In genomic region chr2:109675973-109676617, GRCm38 (mm10) we compare ENCODE assay signal across 8 mouse cellular contexts. TPM values are rescaled to one million over a fixed set of nuclear protein-coding genes. Genes with fewer than 3 reads are reported as not detected.
DNase-seq lines count a peak whose midpoint lies in the region; ATAC-seq and TF ChIP-seq lines count a peak whose summit lies in the region.

No protein-coding gene starts in this region.

- H3K27me3 ChIP-seq in E14TG2a.4 (ENCODE audit: insufficient read depth, low read length), result peaks cover 44% of the 10 kb centered on the region
- peaks cover 70% of the 10 kb centered on the region for H3K27me3 ChIP-seq in heart, postnatal 0 days (ENCODE audit: control insufficient read depth, insufficient read depth, low read length)
- peaks cover 53% of the 10 kb centered on the region for H3K27me3 ChIP-seq in stomach, embryonic 15.5 days (replicated peaks)

- H3K27ac ChIP-seq in cortical plate, adult 2 months (ENCODE audit: insufficient read depth, low read length), result no peak overlapping the region
- H3K27ac ChIP-seq in heart, postnatal 0 days (ENCODE audit: low read depth), result no peak overlapping the region
- H3K27ac ChIP-seq in stomach, embryonic 15.5 days, result no peak overlapping the region

- peak; percentile 23; the same call in 1 of the 2 replicates for TF ChIP-seq CTCF in E14TG2a.4 (conservative IDR thresholded peaks at IDR 0.05; ENCODE audit: low read length)
- peak; percentile 6; the same call in 1 of the 2 replicates for TF ChIP-seq CTCF in cortical plate, adult 2 months (IDR thresholded peaks at IDR 0.05; ENCODE audit: extremely low read depth, insufficient read depth, low read length)
- TF ChIP-seq CTCF in heart, postnatal 0 days (IDR thresholded peaks at IDR 0.05; ENCODE audit: low read depth), result no peak

- H3K4me2 ChIP-seq in heart, postnatal 0 days (ENCODE audit: low read depth, low read length), result no peak overlapping the region
- H3K4me2 ChIP-seq in stomach, embryonic 15.5 days, result peak overlapping the region; percentile 47

- 3% methylated on average over 29 of the region's 29 CpGs for whole genome bisulfite sequencing in heart, postnatal 0 days
- WGBS in stomach, embryonic 15.5 days, result 2% methylated on average over 29 of the region's 29 CpGs

- H3K9me3 ChIP-seq in E14TG2a.4 (ENCODE audit: low read length), result no peaks in the 10 kb centered on the region
- H3K9me3 ChIP-seq in heart, postnatal 0 days (replicated peaks; ENCODE audit: control insufficient read depth, low read length), result no peaks in the 10 kb centered on the region
- H3K9me3 ChIP-seq in stomach, embryonic 15.5 days, result no peaks in the 10 kb centered on the region

- TF ChIP-seq EP300 in heart, postnatal 0 days (IDR thresholded peaks at IDR 0.05; ENCODE audit: low read depth), result no peak

- no peak overlapping the region for H3K9ac ChIP-seq in heart, postnatal 0 days (replicated peaks; ENCODE audit: low read depth, low read length)
- no peak overlapping the region for H3K9ac ChIP-seq in stomach, embryonic 15.5 days

- no peaks in the 10 kb centered on the region for H3K36me3 ChIP-seq in E14TG2a.4 (ENCODE audit: insufficient read depth, low read length)
- no peaks in the 10 kb centered on the region for H3K36me3 ChIP-seq in heart, postnatal 0 days (replicated peaks; ENCODE audit: control insufficient read depth, insufficient read depth, low read length)
- no peaks in the 10 kb centered on the region for H3K36me3 ChIP-seq in stomach, embryonic 15.5 days

- TF ChIP-seq POLR2A in cortical plate, adult 2 months (IDR thresholded peaks at IDR 0.05; ENCODE audit: extremely low read depth, insufficient read depth, low read length), result no peak

- ATAC-seq in heart, postnatal 0 days (ENCODE audit: insufficient read depth, low read depth), result 0 out of 2 replicates have a peak, but pooled peaks have one; percentile 39
- ATAC-seq in megakaryocyte progenitor cell, adult 5-6 weeks (replicated peaks; ENCODE audit: poor library complexity), result peak; percentile 45
- no peak for ATAC-seq in stomach, embryonic 15.5 days (ENCODE audit: insufficient read depth, low FRiP score, low read depth)
- ATAC-seq in inflammation-experienced regulatory T-cells, adult 6 months, result no peak

- peaks cover 45% of the 10 kb centered on the region for H3K4me1 ChIP-seq in E14TG2a.4 (replicated peaks; ENCODE audit: low read depth, low read length)
- H3K4me1 ChIP-seq in cortical plate, adult 2 months (ENCODE audit: control insufficient read depth, insufficient read depth, low read length), result 0 out of 2 replicates have a peak, but pooled peaks cover 2% of the 10 kb centered on the region
- no peaks in the 10 kb centered on the region for H3K4me1 ChIP-seq in heart, postnatal 0 days (ENCODE audit: control insufficient read depth, insufficient read depth)
- H3K4me1 ChIP-seq in stomach, embryonic 15.5 days, result peaks cover 27% of the 10 kb centered on the region

- peak; percentile 72 for DNase-seq in R1 (ENCODE audit: low read depth, low spot score)
- DNase-seq in heart, postnatal 0 days (ENCODE audit: low spot score), result peak; percentile 11
- DNase-seq in kidney, postnatal 10 days, result peak; percentile 84

- peak overlapping the region; percentile 86 for H3K4me3 ChIP-seq in E14TG2a.4 (replicated peaks; ENCODE audit: low read length)
- peak overlapping the region; percentile 69 for H3K4me3 ChIP-seq in cortical plate, adult 2 months (ENCODE audit: insufficient read depth, low read length)
- H3K4me3 ChIP-seq in heart, postnatal 0 days (ENCODE audit: low read depth, low read length), result no peak overlapping the region; the same call in 1 of the 2 replicates
- peak overlapping the region; percentile 14; the same call in 1 of the 2 replicates for H3K4me3 ChIP-seq in stomach, embryonic 15.5 days (replicated peaks)

RNA-seq across cellular contexts. Expression of gene Bdnf, which starts 1.6 kb away (rescaled TPM):
- 10.3 and 11.1 TPM in 2 replicates for polyA plus RNA-seq in cortical plate, adult 2 months (2012; rRNA removed)
- 0.04 TPM in 1 of 2 replicates, not detected in the other for total RNA-seq in heart, postnatal 0 days (2014; rRNA removed; ENCODE audit: low replicate concordance)
- polyA plus RNA-seq in heart, postnatal 0 days (2015; fragmentation: Nextera tagmentation; extraction: Ambion mirVana), result 0.30 TPM in 2 replicates
- total RNA-seq in megakaryocyte progenitor cell, adult 5-6 weeks (2015), result not detected in 2 replicates
- total RNA-seq in megakaryocyte progenitor cell, adult 5-6 weeks (2017), result not detected in 2 replicates
- 2.3 and 2.4 TPM in 2 replicates for polyA plus RNA-seq in stomach, embryonic 15.5 days (2015; fragmentation: Nextera tagmentation; extraction: Ambion mirVana)
- not detected for polyA plus RNA-seq in inflammation-experienced regulatory T-cells, adult 6 months (2017; shearing (Covaris generic))

Comparison
In these comparisons a context has a peak if more than half of its experiments do, and no peak if none do; other contexts are left out.
1. DNase-seq: peak in every context shown above with its lines; median percentile 84 in kidney, postnatal 10 days; 72 in R1; 11 in heart, postnatal 0 days.
2. ATAC-seq: peak in heart, postnatal 0 days (single experiment) and megakaryocyte progenitor cell, adult 5-6 weeks (single experiment); none in stomach, embryonic 15.5 days (single experiment) and inflammation-experienced regulatory T-cells, adult 6 months (single experiment).